Mouse (Mus musculus) layer of hippocampus, adult 18-20 months (tissue): ENCODE data around the gene Wwp2. TPM values are rescaled to one million over a fixed set of nuclear protein-coding genes. Genes with fewer than 3 reads are reported as not detected.

Experiments used
- DNase-seq, 2 experiments: peaks; one replicate each; pipeline ENCODE4 v3.0.0; 2022; ENCODE audit warnings: low spot score in 2 of 2
- microRNA-seq, 2 experiments: library from miRNA; unstranded; fragments of <30 nt; microRNA quantifications; one replicate each; pipeline ENCODE4 v1.2.0; 2021
- total RNA-seq, 2 experiments: library from RNA; stranded (reverse); gene quantifications; 2 replicates each; pipeline ENCODE4 v1.2.3; 2021

Gene Wwp2
- total RNA-seq, 2 experiments from 2014 or later = 34.2 to 35.5 TPM

- no peak for DNase-seq
Observed at GRCm38 (mm10) chr8:107597731-107598130, 161.6 kb downstream of the Wwp2 start.

- DNase-seq = no peak
Observed at GRCm38 (mm10) chr8:107599691-107600090, 163.5 kb downstream of the Wwp2 start.

GRCm38 (mm10) chr8:107603026-107603425, 166.9 kb downstream of the Wwp2 start:
- DNase-seq = peak; percentile 22 to 73

Small RNA genes lying within 50 kb of the gene (microRNA-seq; reads per million reads assigned to microRNA genes)
- 1,077 to 1,148 reads per million in 2 experiments for gene Mir140

Other genes starting within 250 kb of the Wwp2 start
- 10 to 100 TPM; 48.1 to 57.3 TPM for gene Nfat5, start 142.9 kb upstream of the Wwp2 start, total RNA-seq
- 1 to 10 TPM; 5.1 to 5.9 TPM for gene Nqo1, start 33.2 kb upstream of the Wwp2 start, total RNA-seq
- 10 to 100 TPM; 40.7 to 44.1 TPM for gene Nob1, start 11.3 kb upstream of the Wwp2 start, total RNA-seq
- gene Psmd7, start 152.1 kb downstream of the Wwp2 start, total RNA-seq = 100 to 1,000 TPM; 108 to 113 TPM